Mouse (Mus musculus) C2C12 (cell line): ENCODE measurements at regions not wholly inside any gene's neighbourhood (a gene's known extent, or its start where the extent isn't known, plus 50 kb on each side); places are given as distances from the start of the nearest gene placed in this dataset.

Experiments used
- H3K27me3 ChIP-seq: one replicate; pipeline ENCODE4 v1.6.1; 2011; ENCODE audit not compliant: control insufficient read depth, insufficient read depth, insufficient read length
- H3K36me3 ChIP-seq: one replicate; pipeline ENCODE4 v1.6.1; 2011; ENCODE audit not compliant: control insufficient read depth, insufficient read depth
- H3K4me3 ChIP-seq: one replicate; pipeline ENCODE4 v1.5.1; 2011; ENCODE audit warnings: mild to moderate bottlenecking, control low read depth; ENCODE audit not compliant: poor library complexity, insufficient read depth, severe bottlenecking
- H3K79me2 ChIP-seq: one replicate; pipeline ENCODE4 v1.6.1; 2011; ENCODE audit not compliant: control insufficient read depth, insufficient read depth
- H3K79me3 ChIP-seq: one replicate; pipeline ENCODE4 v1.6.1; 2011; ENCODE audit warnings: low read depth, control low read depth
- H3ac ChIP-seq: one replicate; pipeline ENCODE3; 2011; ENCODE audit warnings: low read depth; ENCODE audit not compliant: control insufficient read depth, insufficient read length
- CEBPB ChIP-seq: IDR thresholded peaks from one replicate; pipeline ENCODE4 v1.6.1; 2011; ENCODE audit warnings: low read depth, mild to moderate bottlenecking, control low read depth, moderate library complexity
- CTCF ChIP-seq: IDR thresholded peaks from one replicate; pipeline ENCODE4 v1.5.1; 2011; ENCODE audit not compliant: control insufficient read depth, insufficient read depth, insufficient read length
- FOSL1 ChIP-seq: IDR thresholded peaks from one replicate; pipeline ENCODE4 v1.8.0; 2011; ENCODE audit warnings: mild to moderate bottlenecking, low read length; ENCODE audit not compliant: poor library complexity, insufficient read depth, severe bottlenecking
- MAX ChIP-seq: IDR thresholded peaks from one replicate; pipeline ENCODE4 v1.6.1; 2011; ENCODE audit warnings: mild to moderate bottlenecking, control low read depth
- MYOD1 ChIP-seq: IDR thresholded peaks from one replicate; pipeline ENCODE4 v1.6.1; 2011; ENCODE audit warnings: low read depth; ENCODE audit not compliant: control insufficient read depth, insufficient read length
- MYOG ChIP-seq: IDR thresholded peaks from one replicate; pipeline ENCODE4 v1.6.1; 2011; ENCODE audit not compliant: control insufficient read depth, insufficient read length; ENCODE audit errors: extremely low read depth
- USF1 ChIP-seq: IDR thresholded peaks from one replicate; pipeline ENCODE4 v1.6.1; 2011; ENCODE audit warnings: low read depth, mild to moderate bottlenecking, control low read depth, moderate library complexity

DNA sequence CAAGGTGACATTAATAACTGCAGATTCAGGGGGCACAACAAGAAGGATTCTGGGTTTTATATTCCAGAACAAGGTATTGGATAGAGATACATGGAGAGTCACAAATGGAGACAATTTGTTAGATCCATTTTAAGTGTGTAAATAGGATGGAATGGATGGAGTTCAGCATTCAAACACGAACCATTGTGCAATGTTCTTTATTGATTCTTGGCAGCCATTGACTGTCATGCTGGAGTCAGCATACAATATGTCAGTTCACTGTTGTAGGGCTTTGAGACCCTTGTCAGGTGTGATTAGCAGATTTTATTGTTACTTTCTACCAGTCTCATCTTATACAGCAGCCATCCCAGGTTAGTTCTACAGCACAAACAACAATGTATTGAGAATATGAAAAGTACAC is 402.0 kb upstream of the Marcks start:
- H3K79me3 ChIP-seq, result no peaks in the 10 kb centered on the region
- no peaks in the 10 kb centered on the region for H3K36me3 ChIP-seq
- no peaks in the 10 kb centered on the region for H3K27me3 ChIP-seq
- TF ChIP-seq MYOD1 (no peak), FOSL1 (no peak), CTCF (no peak), CEBPB (no peak), MYOG (no peak), MAX (no peak), USF1 (no peak)
- no peaks in the 10 kb centered on the region for H3K79me2 ChIP-seq
- H3K4me3 ChIP-seq, result no peak overlapping the region
- H3ac ChIP-seq, result no peak overlapping the region

GRCm38 (mm10) chr10:37505966-37506615 is 367.4 kb upstream of the Marcks start:
- TF ChIP-seq MYOD1 (no peak), MYOG (no peak), USF1 (peak; percentile 65)
- H3ac ChIP-seq, result no peak overlapping the region

DNA sequence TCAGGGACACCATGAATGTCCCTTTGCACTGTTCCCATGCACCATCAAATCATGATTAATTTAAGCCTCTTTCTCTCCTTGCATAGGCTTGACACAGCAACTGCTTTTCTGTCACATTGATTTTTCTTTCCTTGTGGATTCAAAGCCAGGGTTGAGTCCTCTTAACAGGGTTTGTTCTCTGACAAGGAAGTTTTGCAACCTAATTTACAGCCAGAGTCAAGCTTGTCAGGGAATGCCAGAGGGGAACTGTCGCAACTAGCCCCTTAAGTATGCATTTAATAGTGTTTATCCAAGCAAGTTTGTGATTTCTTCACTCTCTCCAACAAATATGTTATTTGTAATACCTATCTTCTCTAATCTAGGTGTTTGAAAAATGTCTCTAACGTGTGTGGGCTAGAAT is 365.7 kb upstream of the Marcks start:
- Histone ChIP-seq H3K79me3 (no peaks in the 10 kb centered on the region), H3K36me3 (no peaks in the 10 kb centered on the region), H3K4me3 (no peak overlapping the region), H3K27me3 (no peaks in the 10 kb centered on the region), H3K79me2 (no peaks in the 10 kb centered on the region), H3ac (no peak overlapping the region)
- TF ChIP-seq USF1, result no peak
- TF ChIP-seq MYOD1, result no peak
- no peak for TF ChIP-seq MAX
- TF ChIP-seq MYOG, result no peak
- no peak for TF ChIP-seq CTCF
- no peak for TF ChIP-seq FOSL1
- TF ChIP-seq CEBPB, result no peak

More at GRCm38 (mm10) chr10:37505966-37506615, 367.4 kb upstream of the Marcks start:
- Histone ChIP-seq H3K4me3 (no peak overlapping the region), H3K79me2 (no peaks in the 10 kb centered on the region), H3K79me3 (no peaks in the 10 kb centered on the region), H3K36me3 (no peaks in the 10 kb centered on the region), H3K27me3 (no peaks in the 10 kb centered on the region)

- H3K4me3 ChIP-seq, result no peak overlapping the region
- no peak overlapping the region for H3ac ChIP-seq
- peak; percentile 70 for TF ChIP-seq FOSL1
- peak; percentile 92 for TF ChIP-seq MYOD1
- TF ChIP-seq CEBPB, result no peak
- H3K27me3 ChIP-seq, result no peaks in the 10 kb centered on the region
- H3K79me2 ChIP-seq, result no peaks in the 10 kb centered on the region
- H3K79me3 ChIP-seq, result no peaks in the 10 kb centered on the region
- no peaks in the 10 kb centered on the region for H3K36me3 ChIP-seq
These were observed 363.8 kb upstream of the Marcks start for GRCm38 (mm10) chr10:37502505-37502904.

DNA sequence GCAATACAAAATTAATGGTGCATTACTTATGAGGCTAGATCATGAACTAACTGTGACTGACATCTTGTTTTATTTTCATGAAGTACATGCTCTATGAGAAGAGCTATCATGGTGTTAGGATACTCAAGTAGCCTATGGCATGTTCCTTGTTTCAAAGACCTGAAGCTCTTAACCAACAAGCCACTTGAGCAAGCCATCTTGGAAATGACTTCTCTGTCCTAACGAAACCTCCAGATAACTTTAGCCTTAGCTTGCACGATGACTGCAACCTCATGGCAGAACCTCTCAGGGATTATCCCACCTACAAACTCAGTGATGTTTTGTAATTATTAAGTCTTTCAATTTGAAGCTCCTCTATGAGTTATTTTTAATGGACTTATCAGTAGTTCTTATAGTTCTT is 362.3 kb upstream of the Marcks start:
- TF ChIP-seq USF1, result no peak
- no peak for TF ChIP-seq MAX
- no peak for TF ChIP-seq MYOD1
- no peak for TF ChIP-seq MYOG
- TF ChIP-seq CEBPB, result no peak
- no peak for TF ChIP-seq CTCF
- no peak for TF ChIP-seq FOSL1
- Histone ChIP-seq H3K79me2 (no peaks in the 10 kb centered on the region), H3K4me3 (no peak overlapping the region), H3ac (no peak overlapping the region), H3K36me3 (no peaks in the 10 kb centered on the region), H3K79me3 (no peaks in the 10 kb centered on the region), H3K27me3 (no peaks in the 10 kb centered on the region)

DNA sequence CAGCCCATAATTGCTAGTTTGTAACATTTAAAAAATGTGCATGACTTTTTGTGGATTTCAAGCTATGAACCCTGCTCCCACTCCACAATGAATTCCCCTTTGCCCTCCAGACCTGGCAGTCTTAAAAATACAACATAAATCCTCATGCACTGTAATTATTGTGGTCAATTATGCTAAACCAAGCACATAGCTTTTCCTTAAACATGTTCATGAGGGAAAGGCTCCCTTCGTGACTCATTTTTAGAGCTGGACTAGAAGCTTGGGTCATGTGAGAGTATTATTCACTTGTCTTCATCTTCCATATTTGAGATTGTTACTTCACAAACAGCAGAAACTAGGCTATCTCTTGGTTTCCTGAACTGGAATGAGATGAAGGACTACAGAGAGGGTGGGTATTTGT is 356.7 kb upstream of the Marcks start:
- Histone ChIP-seq H3K27me3 (no peaks in the 10 kb centered on the region), H3K79me2 (no peaks in the 10 kb centered on the region), H3K36me3 (no peaks in the 10 kb centered on the region), H3ac (no peak overlapping the region), H3K79me3 (no peaks in the 10 kb centered on the region), H3K4me3 (no peak overlapping the region)
- TF ChIP-seq MYOD1, result peak; percentile 8
- no peak for TF ChIP-seq MAX
- peak; percentile 79 for TF ChIP-seq USF1
- no peak for TF ChIP-seq CTCF
